Mouse (Mus musculus) midbrain, embryonic 16.5 days (tissue): ENCODE data around the gene Nbeal2. TPM values are rescaled to one million over a fixed set of nuclear protein-coding genes. Genes with fewer than 3 reads are reported as not detected.

ENCODE experiments used
- ATAC-seq: fragments of 200-750 bp; cut with Nextera tagmentation; 2 replicates; pipeline ENCODE4 v1.8.0; 2017; ENCODE audit warnings: moderate TSS enrichment
- H3K27ac ChIP-seq: fragments of 300-500 bp; sonication (generic); 2 replicates; pipeline ENCODE4 v1.5.1; 2014; ENCODE audit warnings: mild to moderate bottlenecking, low read length, mixed read lengths
- H3K27me3 ChIP-seq: fragments of 300-500 bp; sonication (generic); 2 replicates; pipeline ENCODE4 v1.6.1; 2014; ENCODE audit warnings: low read depth, low read length, mixed read lengths; ENCODE audit not compliant: control insufficient read depth, insufficient read depth
- H3K36me3 ChIP-seq: fragments of 300-500 bp; sonication (generic); 2 replicates; pipeline ENCODE4 v1.6.1; 2014; ENCODE audit warnings: mild to moderate bottlenecking, low read length, moderate library complexity, mixed read lengths; ENCODE audit not compliant: control insufficient read depth, insufficient read depth
- H3K4me1 ChIP-seq: fragments of 300-500 bp; sonication (generic); 2 replicates; pipeline ENCODE4 v1.6.1; 2014; ENCODE audit warnings: mild to moderate bottlenecking, low read length, mixed read lengths; ENCODE audit not compliant: control insufficient read depth, insufficient read depth
- H3K4me2 ChIP-seq: fragments of 300-500 bp; sonication (generic); 2 replicates; pipeline ENCODE4 v1.6.1; 2014; ENCODE audit warnings: mild to moderate bottlenecking, low read length, mixed read lengths
- H3K4me3 ChIP-seq: fragments of 300-500 bp; sonication (generic); 2 replicates; pipeline ENCODE4 v1.5.1; 2014; ENCODE audit warnings: low read depth, mild to moderate bottlenecking, low read length, moderate library complexity, mixed read lengths
- H3K9ac ChIP-seq: fragments of 300-500 bp; sonication (generic); 2 replicates; pipeline ENCODE4 v1.6.1; 2014; ENCODE audit warnings: low read depth, low read length, mixed read lengths
- H3K9me3 ChIP-seq: fragments of 300-500 bp; sonication (generic); replicated peaks from 2 replicates; pipeline ENCODE4 v1.6.1; 2014; ENCODE audit warnings: mild to moderate bottlenecking, low read length, mixed read lengths; ENCODE audit not compliant: control insufficient read depth, poor library complexity, severe bottlenecking
- WGBS: fragments of 180-500 bp; shearing (Covaris S2); extraction: QIAGEN DNeasy Blood & Tissue Kit; methylation state at CpG from one replicate; pipeline ENCODE4 v1.1.7; 2014; 5-methylcytosine and 5-hydroxymethylcytosine counted together
- polyA plus RNA-seq: library from polyadenylated mRNA; unstranded; fragments of >200 nt; fragmentation: Nextera tagmentation; extraction: Ambion mirVana; gene quantifications from 2 replicates; pipeline ENCODE4 v1.2.1, GENCODE M21; 2015

The Nbeal2 gene
- 5.2 and 6.1 TPM in 2 replicates for polyA plus RNA-seq

DNA sequence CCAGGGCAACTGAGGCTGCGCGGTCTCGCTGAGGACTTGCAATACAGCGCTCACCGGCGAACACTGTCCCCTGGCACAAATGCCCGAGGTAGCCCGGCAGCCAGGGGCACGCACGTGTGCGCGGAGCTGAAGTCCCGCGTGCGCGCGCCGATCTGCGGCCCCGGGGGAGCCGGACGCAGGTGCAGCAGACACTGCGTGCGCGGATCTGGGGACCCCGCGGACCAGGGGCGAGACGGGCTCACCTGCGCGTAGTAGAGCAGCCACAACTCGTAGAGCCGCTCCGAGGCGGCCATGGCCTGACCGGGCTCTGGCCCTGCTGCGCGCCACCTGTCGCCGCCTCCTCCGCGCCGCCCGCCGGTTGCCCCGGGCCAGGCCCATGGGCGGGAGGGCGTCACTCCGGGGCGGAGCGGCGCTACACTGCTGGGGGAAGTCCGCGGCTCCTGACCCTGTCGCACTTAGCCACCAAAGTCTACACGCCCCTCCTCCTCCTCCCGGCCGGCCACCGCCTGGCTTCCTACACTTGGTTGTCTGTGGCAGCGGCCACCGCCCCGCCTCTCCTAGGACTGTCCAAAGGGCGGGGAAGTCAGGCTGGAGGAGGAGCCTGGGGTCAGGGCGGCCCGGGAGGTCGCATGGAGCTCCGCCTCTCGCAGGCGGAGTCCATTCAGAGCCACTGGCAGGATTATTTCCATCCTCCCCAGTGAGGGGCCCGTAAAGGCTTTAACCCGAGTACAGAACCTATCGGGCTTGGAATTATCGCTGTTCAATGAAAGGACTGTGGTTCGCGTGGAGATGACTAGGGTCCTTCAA is at the start of gene Nbeal2:
Gene Nbeal2 (minus strand): TSS at position 507 of the 807 bp plus-strand sequence.
- H3K9me3 ChIP-seq: no peaks in the 10 kb centered on the region
- peak within 1 kb of the TSS; percentile 75 for H3K4me3 ChIP-seq
- ATAC-seq: peak; percentile 41
- H3K27ac ChIP-seq: peak within 1 kb of the TSS; percentile 39; the same call in 1 of the 2 replicates
- peaks cover 50% of the 10 kb centered on the region for H3K4me1 ChIP-seq
- H3K27me3 ChIP-seq: peaks cover 2% of the 10 kb centered on the region; the same call in 1 of the 2 replicates
- under 1% methylated on average over 72 of the region's 75 CpGs for WGBS
- peak within 1 kb of the TSS; percentile 80 for H3K9ac ChIP-seq
- no peaks in the 10 kb centered on the region for H3K36me3 ChIP-seq
- peak within 1 kb of the TSS; percentile 94 for H3K4me2 ChIP-seq

DNA sequence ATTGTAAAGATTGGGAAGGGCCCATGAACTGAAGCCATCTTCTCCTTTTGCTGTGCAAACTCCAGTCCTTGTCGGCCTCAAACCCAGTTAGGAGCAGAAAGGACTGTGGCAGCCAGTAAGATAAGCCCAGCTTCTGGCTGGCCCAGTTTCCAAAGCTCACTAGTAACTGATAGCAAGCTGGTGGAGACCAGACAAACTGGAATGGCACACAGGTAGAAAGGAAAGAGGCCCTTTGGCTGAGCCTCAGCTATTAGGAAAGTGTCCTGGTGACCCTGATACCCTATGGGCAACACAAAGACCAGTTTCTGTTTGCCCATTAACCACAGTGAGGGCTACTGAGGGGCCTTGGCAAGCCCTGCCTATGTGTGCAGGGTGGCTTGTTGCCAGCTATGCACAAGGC is 48.9 kb upstream of the Nbeal2 start:
- Histone ChIP-seq H3K4me1 (no peaks in the 10 kb centered on the region), H3K27me3 (no peaks in the 10 kb centered on the region), H3K27ac (no peak overlapping the region), H3K4me3 (no peak overlapping the region), H3K9ac (no peak overlapping the region), H3K4me2 (no peak overlapping the region), H3K9me3 (no peaks in the 10 kb centered on the region), H3K36me3 (no peaks in the 10 kb centered on the region)
- ATAC-seq: no peak
- 100% methylated on average over 1 of the region's 1 CpGs for WGBS

DNA sequence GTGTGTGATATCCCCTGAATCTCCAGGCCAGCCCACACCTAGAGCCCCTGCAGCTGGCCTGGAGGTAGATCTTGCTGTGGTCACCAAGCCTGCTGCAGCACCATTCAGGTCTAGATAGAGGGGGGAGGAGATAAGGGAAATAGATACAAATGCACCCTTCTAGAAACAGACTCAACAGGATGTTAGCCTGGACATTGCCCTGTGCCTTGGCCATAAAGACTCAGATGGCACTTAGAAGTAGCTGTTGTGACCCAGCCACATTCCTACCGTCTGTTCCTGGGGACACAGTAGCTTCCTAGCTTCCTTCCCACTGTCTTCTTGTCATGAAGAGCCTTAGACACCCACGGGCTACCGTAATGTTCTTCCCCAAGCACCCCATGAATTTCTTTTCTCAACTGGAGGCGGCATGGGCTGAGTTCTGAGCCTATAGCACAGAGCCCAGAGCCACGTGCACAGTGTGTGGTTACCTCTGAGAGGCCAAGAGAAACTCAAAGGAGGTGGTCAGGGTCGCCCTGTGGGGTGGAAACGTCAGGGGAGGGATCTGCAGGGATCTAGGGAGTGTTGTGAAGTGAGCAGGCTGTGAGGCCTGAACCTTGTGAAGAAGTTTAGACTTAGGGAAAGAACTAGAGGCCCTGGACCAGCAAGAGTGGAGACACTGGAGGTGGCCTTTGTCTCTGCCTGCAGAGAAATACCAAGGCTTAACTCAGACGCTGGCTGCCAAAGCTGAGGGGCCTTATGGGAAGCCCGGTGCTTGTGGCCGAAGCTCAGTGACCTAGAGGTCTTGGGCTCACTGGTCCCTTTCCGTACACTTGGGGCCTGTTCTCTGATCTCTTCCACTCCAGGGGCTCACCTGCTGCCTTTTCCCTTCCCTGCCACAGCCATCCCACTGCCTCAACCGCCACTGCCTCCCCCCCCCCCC is 47.4 kb upstream of the Nbeal2 start:
- ATAC-seq: no peak
- no peaks in the 10 kb centered on the region for H3K27me3 ChIP-seq
- H3K36me3 ChIP-seq: no peaks in the 10 kb centered on the region
- H3K27ac ChIP-seq: no peak overlapping the region
- no peak overlapping the region for H3K4me3 ChIP-seq
- H3K4me1 ChIP-seq: no peaks in the 10 kb centered on the region
- H3K4me2 ChIP-seq: no peak overlapping the region
- no peak overlapping the region for H3K9ac ChIP-seq
- no peaks in the 10 kb centered on the region for H3K9me3 ChIP-seq
- WGBS: 75% methylated on average over 12 of the region's 12 CpGs

DNA sequence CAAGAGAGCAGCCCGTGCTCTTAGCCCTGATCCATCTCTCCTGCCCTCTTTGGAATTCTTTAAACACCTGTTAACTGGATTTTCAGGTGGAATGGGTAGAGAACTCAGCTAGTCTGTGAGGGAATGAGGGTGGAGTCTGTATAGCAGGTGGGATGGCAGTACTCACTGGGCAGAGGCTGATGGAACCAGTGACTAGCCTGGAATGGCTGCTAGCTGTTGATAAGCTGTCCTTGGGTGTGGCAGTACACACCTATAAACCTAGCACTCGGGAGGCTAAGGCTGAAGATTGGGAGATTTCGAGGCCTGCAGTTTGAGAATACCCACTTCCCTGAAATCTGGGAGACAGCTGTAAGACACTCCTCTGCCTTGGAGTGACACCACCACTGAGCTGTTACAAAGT is 45.6 kb upstream of the Nbeal2 start:
- Histone ChIP-seq H3K27me3 (no peaks in the 10 kb centered on the region), H3K36me3 (no peaks in the 10 kb centered on the region), H3K4me2 (no peak overlapping the region), H3K9ac (no peak overlapping the region), H3K4me1 (no peaks in the 10 kb centered on the region), H3K9me3 (no peaks in the 10 kb centered on the region), H3K27ac (no peak overlapping the region), H3K4me3 (no peak overlapping the region)
- ATAC-seq: no peak
- WGBS: 91% methylated on average over 3 of the region's 3 CpGs

DNA sequence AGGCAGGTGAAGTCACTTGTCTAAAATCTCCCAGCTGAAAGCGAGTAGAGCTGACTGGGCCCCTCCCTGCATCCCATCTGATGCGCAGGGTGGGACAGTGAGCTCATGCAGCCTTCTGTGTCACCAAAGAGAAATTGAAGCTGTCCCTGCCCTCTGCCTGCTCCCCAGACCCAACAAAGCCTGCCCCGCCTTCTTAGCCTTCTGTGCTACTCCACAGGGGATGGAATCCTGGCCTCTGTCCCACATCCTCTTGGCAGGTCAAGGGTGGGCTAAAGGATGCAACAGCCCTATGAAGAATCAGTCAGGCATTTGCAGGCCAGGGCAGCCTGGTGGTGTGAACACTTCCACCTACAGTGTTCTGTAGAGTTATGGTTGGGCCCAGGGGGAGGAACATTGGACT is 43.5 kb upstream of the Nbeal2 start:
- Histone ChIP-seq H3K36me3 (no peaks in the 10 kb centered on the region), H3K9ac (no peak overlapping the region), H3K4me1 (no peaks in the 10 kb centered on the region), H3K9me3 (no peaks in the 10 kb centered on the region), H3K27me3 (no peaks in the 10 kb centered on the region), H3K27ac (no peak overlapping the region), H3K4me3 (no peak overlapping the region), H3K4me2 (no peak overlapping the region)
- WGBS: 79% methylated on average over 3 of the region's 3 CpGs
- no peak for ATAC-seq

DNA sequence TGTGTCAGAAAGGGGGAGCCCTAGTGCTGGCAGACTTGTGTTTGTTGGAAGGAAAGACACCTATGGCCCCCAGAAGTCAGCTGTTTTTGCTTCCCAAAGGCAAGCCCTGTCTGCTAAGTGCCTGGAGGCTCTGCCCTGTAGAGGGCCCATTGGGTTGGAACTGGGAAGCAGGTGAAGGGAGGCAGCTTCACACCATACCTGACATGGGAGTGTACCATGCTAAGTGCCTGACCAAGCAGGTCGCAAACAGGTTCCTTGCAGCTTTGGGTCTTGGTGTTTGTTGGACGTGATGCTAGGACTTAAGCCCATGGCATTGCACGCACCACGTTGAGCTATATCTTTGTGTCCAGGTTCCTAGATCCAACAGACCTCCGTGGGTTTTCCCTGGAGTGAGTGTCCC is 42.5 kb upstream of the Nbeal2 start:
- no peak overlapping the region for H3K4me3 ChIP-seq
- H3K36me3 ChIP-seq: no peaks in the 10 kb centered on the region
- no peak overlapping the region for H3K4me2 ChIP-seq
- no peak for ATAC-seq
- H3K4me1 ChIP-seq: no peaks in the 10 kb centered on the region
- no peak overlapping the region for H3K9ac ChIP-seq
- no peaks in the 10 kb centered on the region for H3K9me3 ChIP-seq
- H3K27me3 ChIP-seq: no peaks in the 10 kb centered on the region
- 88% methylated on average over 5 of the region's 5 CpGs for WGBS
- no peak overlapping the region for H3K27ac ChIP-seq

DNA sequence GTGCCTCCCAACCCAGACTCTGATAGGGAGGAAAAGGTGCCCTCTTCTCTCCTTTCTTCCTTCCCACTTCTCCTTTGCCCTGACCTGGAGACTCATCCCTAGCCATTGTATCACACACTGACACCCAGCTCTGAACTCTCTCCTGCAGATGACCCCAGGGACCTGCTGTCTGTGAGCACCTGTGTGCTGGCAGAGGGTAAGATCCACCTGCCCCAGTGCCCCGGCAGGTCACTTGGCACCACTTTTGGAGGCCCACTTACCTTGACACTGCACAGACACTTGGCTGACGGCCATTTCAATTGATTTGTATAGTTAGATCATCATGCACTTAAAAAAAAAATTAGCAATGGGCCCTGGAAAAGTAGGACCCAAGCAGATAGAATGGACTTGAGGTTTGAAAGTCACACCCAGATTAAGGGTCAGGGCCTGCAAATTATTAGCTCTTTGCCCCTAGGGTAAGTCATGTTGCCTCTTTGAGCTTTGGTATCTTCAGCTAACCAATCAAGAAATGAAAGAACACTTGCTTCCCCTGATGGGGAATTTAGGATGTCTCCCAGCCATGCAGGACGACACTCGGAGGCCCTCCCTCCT is 41.3 kb upstream of the Nbeal2 start:
- no peaks in the 10 kb centered on the region for H3K4me1 ChIP-seq
- no peaks in the 10 kb centered on the region for H3K27me3 ChIP-seq
- no peak overlapping the region for H3K4me3 ChIP-seq
- H3K4me2 ChIP-seq: no peak overlapping the region
- H3K9me3 ChIP-seq: no peaks in the 10 kb centered on the region
- H3K27ac ChIP-seq: no peak overlapping the region
- no peaks in the 10 kb centered on the region for H3K36me3 ChIP-seq
- no peak for ATAC-seq
- H3K9ac ChIP-seq: no peak overlapping the region
- WGBS: 92% methylated on average over 4 of the region's 4 CpGs

DNA sequence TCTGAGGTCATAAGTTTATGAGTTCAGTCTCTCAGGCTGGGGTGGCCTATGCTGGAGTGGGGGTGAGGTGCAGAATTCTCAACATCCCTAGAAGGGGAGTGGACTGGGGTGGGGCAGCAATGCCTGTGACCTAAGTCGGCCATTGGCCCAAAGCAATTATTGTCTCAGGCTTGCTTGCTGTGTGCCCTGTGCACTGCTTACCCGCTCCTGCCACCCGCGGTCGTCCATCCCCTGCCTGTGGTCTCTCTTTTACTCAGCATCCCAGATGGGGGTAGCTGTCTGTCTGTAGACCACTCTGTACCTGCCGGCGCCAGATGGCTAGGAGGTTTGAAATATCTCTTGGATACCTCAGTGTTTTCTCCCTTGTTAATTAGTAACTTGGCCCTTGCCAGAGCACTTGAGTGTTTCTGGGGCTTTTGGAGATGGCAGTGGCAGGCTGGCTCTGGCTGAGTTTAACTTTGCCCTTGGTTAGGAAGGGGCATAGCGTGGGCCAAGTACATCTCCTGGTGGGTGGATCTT is 35.4 kb upstream of the Nbeal2 start:
- H3K4me1 ChIP-seq: peaks cover 11% of the 10 kb centered on the region
- WGBS: 95% methylated on average over 8 of the region's 8 CpGs
- H3K27ac ChIP-seq: no peak overlapping the region
- H3K4me2 ChIP-seq: no peak overlapping the region
- H3K27me3 ChIP-seq: no peaks in the 10 kb centered on the region
- no peak for ATAC-seq
- H3K36me3 ChIP-seq: no peaks in the 10 kb centered on the region
- H3K9me3 ChIP-seq: no peaks in the 10 kb centered on the region
- no peak overlapping the region for H3K9ac ChIP-seq
- no peak overlapping the region for H3K4me3 ChIP-seq
